Mouse (Mus musculus) midbrain, embryonic 10.5 days (tissue): ENCODE measurements around the gene Ube2l3. TPM values are rescaled to one million over a fixed set of nuclear protein-coding genes. Genes with fewer than 3 reads are reported as not detected.

Experiments used
- DNase-seq: peaks from one replicate; pipeline ENCODE4 v3.0.0-alpha.2; 2017; ENCODE audit warnings: low spot score
- H3K27ac ChIP-seq: fragments of 300-500 bp; sonication (generic); replicated peaks from 2 replicates; pipeline ENCODE4 v1.5.1; 2016; ENCODE audit warnings: mild to moderate bottlenecking
- H3K27me3 ChIP-seq: fragments of 300-500 bp; sonication (generic); 2 replicates; pipeline ENCODE4 v1.6.1; 2016; ENCODE audit warnings: low read depth, mild to moderate bottlenecking; ENCODE audit not compliant: poor library complexity, severe bottlenecking
- H3K36me3 ChIP-seq: fragments of 300-500 bp; sonication (generic); 2 replicates; pipeline ENCODE4 v1.6.1; 2016; ENCODE audit warnings: mild to moderate bottlenecking, moderate library complexity
- H3K4me1 ChIP-seq: fragments of 300-500 bp; sonication (generic); 2 replicates; pipeline ENCODE4 v1.6.1; 2016
- H3K4me3 ChIP-seq: fragments of 300-500 bp; sonication (generic); 2 replicates; pipeline ENCODE4 v1.5.1; 2016; ENCODE audit warnings: mild to moderate bottlenecking, moderate library complexity
- H3K9me3 ChIP-seq: fragments of 300-500 bp; sonication (generic); replicated peaks from 2 replicates; pipeline ENCODE4 v1.6.1; 2016; ENCODE audit warnings: mild to moderate bottlenecking
- WGBS: fragments of 180-500 bp; shearing (Covaris S2); methylation state at CpG from one replicate; pipeline ENCODE4 v1.1.7; 2016; 5-methylcytosine and 5-hydroxymethylcytosine counted together
- polyA plus RNA-seq: library from polyadenylated mRNA; unstranded; fragments of >200 nt; fragmentation: Nextera tagmentation; extraction: Ambion mirVana; gene quantifications from 2 replicates; pipeline ENCODE4 v1.2.1, GENCODE M21; 2016

Gene Ube2l3
- polyA plus RNA-seq = 412 and 424 TPM in 2 replicates

DNA sequence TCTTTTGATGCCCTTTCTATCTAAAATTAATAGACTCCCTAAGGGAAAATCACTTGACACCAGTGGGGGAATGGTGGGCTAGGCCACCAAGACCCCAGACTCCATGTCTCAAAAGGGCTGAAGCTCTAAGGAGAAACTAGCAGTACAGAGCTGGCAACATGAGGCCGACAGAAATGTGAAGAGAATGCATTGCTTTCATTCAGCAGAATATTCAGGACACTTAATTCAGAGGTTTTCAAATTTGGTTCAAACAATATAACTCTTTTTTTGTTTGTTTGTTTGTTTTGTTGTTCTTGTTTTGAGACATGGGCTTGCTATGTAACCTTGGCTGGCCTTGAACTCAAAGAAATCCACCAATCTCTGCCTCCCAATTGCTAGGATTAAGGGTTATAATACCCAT is at the start of gene Ube2l3:
Gene Ube2l3, minus strand, starts transcription at position 101 of the 400 bp plus-strand sequence.
- peaks cover 12% of the 10 kb centered on the region for H3K36me3 ChIP-seq
- H3K4me1 ChIP-seq = peaks cover 15% of the 10 kb centered on the region
- DNase-seq = no peak
- peaks cover 17% of the 10 kb centered on the region for H3K27me3 ChIP-seq
- H3K9me3 ChIP-seq = no peaks in the 10 kb centered on the region
- peak within 1 kb of the TSS; percentile 98 for H3K27ac ChIP-seq
- H3K4me3 ChIP-seq = peak within 1 kb of the TSS; percentile 77
- WGBS = 82% methylated on average over 1 of the region's 1 CpGs

DNA sequence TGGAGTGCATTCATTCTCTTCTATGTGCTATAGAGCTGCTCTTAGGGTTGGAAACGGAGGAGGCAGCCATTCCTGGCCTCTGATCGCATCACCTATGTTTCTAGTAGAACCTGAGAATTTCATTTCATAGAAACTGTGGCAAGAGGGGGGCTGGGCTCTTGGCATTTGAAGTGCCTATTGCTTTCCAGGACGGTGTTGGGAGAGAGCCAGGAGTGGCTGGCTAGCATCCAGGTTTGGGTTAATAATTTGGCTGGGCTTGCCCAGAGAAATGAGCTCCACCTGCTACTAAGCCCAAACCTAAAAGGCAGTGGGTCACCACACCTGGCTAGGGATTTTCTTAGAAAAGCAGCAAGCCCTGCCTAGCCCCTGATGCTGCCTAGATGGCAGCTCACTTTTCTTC is 49.1 kb upstream of the Ube2l3 start:
- no peak for DNase-seq
- Histone ChIP-seq H3K36me3 (peaks cover 15% of the 10 kb centered on the region), H3K27ac (no peak overlapping the region), H3K4me3 (no peak overlapping the region), H3K27me3 (no peaks in the 10 kb centered on the region), H3K4me1 (peaks cover 47% of the 10 kb centered on the region), H3K9me3 (no peaks in the 10 kb centered on the region)
- 85% methylated on average over 3 of the region's 3 CpGs for WGBS

DNA sequence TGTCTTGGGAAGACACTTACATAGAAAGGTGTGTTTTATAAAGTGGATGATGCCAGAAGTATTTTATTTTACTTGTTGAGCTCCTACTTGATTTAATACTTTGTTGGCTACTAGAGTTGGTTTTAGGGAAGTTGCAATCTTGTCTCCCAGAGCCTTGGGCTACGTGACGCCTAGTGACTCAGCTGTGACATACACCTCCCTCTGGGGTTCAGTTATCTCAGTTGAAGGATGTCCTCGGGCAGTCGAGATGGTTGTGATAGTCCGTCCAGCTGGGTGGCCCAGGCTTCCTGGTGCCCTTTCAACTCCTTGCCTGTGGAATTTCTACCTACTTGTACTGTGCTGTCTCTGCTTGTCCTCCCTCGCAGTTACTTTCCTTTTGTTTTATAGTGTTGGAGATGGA is 46.7 kb upstream of the Ube2l3 start:
- no peak overlapping the region for H3K27ac ChIP-seq
- no peaks in the 10 kb centered on the region for H3K9me3 ChIP-seq
- peaks cover 37% of the 10 kb centered on the region for H3K4me1 ChIP-seq
- no peak overlapping the region for H3K4me3 ChIP-seq
- H3K36me3 ChIP-seq = no peaks in the 10 kb centered on the region
- DNase-seq = no peak
- H3K27me3 ChIP-seq = no peaks in the 10 kb centered on the region
- 68% methylated on average over 6 of the region's 6 CpGs for WGBS

DNA sequence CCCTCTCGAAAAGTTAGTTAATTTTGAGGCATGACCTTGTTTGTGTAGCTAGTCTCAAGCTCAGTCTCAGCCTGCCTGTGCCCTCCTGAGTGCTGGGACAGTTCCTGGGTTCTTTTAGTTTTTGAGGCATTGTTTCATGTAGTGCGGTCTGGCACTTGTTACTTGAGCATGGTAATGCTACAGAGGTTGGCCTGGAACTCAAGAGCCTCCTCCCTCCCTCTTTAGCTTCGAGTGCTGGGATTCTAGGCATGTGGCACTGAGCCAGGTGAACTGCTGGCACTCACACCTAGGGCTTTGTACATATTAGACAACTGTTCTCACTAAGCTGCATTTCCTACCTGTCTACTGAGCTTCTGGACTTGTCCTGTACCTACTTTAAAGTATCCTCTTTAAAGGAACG is 45.3 kb upstream of the Ube2l3 start:
- Histone ChIP-seq H3K36me3 (no peaks in the 10 kb centered on the region), H3K4me3 (no peak overlapping the region), H3K9me3 (no peaks in the 10 kb centered on the region), H3K27ac (no peak overlapping the region), H3K4me1 (peaks cover 23% of the 10 kb centered on the region), H3K27me3 (no peaks in the 10 kb centered on the region)
- no peak for DNase-seq
- WGBS = 86% methylated on average over 4 of the region's 4 CpGs

DNA sequence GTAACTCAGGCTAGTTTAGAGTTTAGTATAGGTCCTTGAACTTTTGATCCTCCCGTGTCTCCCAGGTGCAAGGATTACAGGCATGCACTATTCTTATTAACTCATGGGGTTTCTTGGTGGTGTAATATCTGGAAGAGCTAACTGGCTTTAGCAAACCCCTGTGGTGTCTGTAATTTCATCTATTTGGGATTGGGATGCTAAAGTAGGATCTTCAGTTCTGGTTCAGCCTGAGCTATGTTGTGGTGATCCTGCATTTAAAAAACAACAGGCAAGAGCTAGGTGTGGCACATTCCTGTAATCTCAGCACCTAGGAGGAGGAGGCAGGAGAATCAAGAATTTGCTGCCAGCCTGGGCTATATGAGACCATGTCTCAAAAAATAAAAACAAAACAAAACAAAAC is 42.5 kb upstream of the Ube2l3 start:
- Histone ChIP-seq H3K4me1 (peaks cover 10% of the 10 kb centered on the region), H3K9me3 (no peaks in the 10 kb centered on the region), H3K27me3 (no peaks in the 10 kb centered on the region), H3K4me3 (no peak overlapping the region), H3K36me3 (no peaks in the 10 kb centered on the region), H3K27ac (no peak overlapping the region)
- DNase-seq = no peak
- WGBS = 90% methylated on average over 1 of the region's 1 CpGs

DNA sequence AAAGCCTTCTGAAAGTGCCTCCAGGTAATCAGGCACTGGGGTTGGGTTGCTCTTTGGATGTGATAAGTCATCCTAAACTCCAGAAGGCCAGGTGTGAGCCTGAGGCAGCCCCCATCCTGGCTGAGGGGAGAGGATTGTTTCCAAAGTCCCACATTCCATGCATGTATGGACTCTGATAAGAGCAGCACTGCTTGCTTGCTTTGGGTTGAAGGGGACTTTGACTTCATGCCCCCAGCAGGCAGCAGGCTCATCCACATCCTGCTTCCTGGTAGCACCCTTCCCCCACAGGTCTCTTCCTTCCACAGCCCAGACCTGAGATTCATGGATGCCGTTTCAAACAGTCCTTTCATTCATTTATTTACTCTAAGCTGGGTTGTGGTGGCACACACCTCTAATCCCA is 41.3 kb upstream of the Ube2l3 start:
- 72% methylated on average over 1 of the region's 1 CpGs for WGBS

DNA sequence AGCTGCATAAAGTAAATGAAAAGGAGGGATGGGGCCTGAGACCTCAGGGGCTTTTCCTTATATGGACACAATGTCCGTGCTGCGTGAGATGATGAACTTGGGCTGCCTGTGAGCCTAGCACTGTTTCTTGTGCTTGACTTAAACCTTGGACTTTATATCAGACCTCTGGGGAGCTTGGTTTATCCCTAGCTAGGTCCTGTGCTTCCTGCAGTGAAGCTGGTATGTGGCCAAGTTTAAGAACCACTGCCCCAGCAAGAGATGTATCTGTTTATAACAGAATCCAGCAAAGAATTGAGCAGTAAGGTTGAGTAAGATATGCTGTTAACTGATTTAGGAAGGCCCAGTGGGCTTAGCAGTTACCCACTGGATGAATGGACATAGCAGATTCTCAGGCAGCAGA is 37.0 kb upstream of the Ube2l3 start:
- Histone ChIP-seq H3K27me3 (no peaks in the 10 kb centered on the region), H3K27ac (no peak overlapping the region), H3K9me3 (no peaks in the 10 kb centered on the region), H3K36me3 (no peaks in the 10 kb centered on the region), H3K4me1 (peaks cover 54% of the 10 kb centered on the region), H3K4me3 (no peak overlapping the region)
- no peak for DNase-seq
- 85% methylated on average over 2 of the region's 2 CpGs for WGBS

More for the DNA sequence above, 41.3 kb upstream of the Ube2l3 start:
- H3K36me3 ChIP-seq = no peaks in the 10 kb centered on the region
- H3K9me3 ChIP-seq = no peaks in the 10 kb centered on the region
- no peak overlapping the region for H3K4me3 ChIP-seq
- H3K4me1 ChIP-seq = peaks cover 14% of the 10 kb centered on the region
- no peak for DNase-seq
- H3K27ac ChIP-seq = no peak overlapping the region
- H3K27me3 ChIP-seq = no peaks in the 10 kb centered on the region

DNA sequence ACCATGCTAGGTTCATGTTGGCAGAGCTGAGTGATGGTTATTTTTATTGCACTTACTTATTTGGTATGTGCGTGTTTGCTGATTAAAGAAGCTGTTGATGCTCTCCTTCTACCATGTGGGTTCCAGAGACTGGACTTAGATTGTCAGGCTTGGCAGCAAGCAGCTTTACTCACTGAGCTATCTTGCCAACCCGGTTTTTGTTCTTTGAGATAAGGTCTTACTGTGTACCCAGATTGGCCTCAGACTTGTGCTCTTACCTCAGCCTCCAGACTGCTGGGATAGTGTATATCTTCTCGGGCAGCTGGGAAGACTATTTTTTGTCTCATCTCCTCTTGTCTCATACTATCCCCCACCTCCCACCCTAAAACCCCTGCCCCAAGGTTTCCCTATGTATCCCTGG is 35.2 kb upstream of the Ube2l3 start:
- H3K4me1 ChIP-seq = peaks cover 63% of the 10 kb centered on the region
- WGBS = 89% methylated on average over 3 of the region's 3 CpGs

DNA sequence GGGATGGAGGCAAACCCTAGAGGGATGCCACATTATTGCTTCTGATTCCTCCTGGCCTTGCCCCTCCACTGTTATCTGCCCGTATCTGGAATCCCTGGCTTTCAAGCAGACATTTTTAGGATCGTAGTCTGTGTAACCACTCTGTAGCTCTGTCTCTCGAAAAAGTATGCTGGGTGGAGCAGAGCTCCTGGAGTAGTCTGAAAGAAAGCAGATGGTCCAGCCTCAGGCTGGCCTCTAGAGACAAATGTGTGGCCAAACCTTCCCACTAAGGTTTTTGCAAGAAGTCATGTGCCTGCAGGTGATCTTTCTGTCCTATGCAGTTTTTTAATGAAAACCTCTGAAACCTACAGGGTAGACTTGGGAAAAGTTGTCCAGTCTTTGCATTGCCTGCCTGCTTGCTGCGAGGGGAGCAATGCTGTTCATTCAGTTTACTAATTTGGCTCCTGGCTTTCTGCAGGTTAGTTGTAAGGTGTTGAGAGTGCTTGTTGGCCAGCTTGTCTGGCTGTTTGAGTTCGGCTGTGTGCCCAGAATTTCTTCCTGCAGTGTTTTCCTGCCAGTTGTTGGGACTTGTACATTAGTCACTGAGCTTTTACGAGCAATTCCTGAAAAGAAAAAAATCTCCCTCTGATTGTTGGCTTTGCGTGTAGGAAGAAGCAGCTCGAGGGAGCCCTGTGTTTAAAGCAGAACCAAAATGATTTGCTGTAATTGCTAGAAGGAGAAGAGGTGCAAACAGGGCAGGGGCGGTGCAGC is 32.6 kb upstream of the Ube2l3 start:
- 69% methylated on average over 9 of the region's 9 CpGs for WGBS
- no peak for DNase-seq
- peaks cover 63% of the 10 kb centered on the region for H3K4me1 ChIP-seq
- no peaks in the 10 kb centered on the region for H3K36me3 ChIP-seq
- H3K27ac ChIP-seq = peak overlapping the region; percentile 99
- H3K27me3 ChIP-seq = 0 out of 2 replicates have a peak, but pooled peaks cover 8% of the 10 kb centered on the region
- H3K9me3 ChIP-seq = peaks cover 2% of the 10 kb centered on the region; the same call in 1 of the 2 replicates
- H3K4me3 ChIP-seq = peak overlapping the region; percentile 92

More for the DNA sequence above, 35.2 kb upstream of the Ube2l3 start:
- no peak overlapping the region for H3K27ac ChIP-seq
- no peak for DNase-seq
- H3K27me3 ChIP-seq = 0 out of 2 replicates have a peak, but pooled peaks cover under 1% of the 10 kb centered on the region
- no peaks in the 10 kb centered on the region for H3K36me3 ChIP-seq
- H3K4me3 ChIP-seq = no peak overlapping the region
- H3K9me3 ChIP-seq = no peaks in the 10 kb centered on the region

DNA sequence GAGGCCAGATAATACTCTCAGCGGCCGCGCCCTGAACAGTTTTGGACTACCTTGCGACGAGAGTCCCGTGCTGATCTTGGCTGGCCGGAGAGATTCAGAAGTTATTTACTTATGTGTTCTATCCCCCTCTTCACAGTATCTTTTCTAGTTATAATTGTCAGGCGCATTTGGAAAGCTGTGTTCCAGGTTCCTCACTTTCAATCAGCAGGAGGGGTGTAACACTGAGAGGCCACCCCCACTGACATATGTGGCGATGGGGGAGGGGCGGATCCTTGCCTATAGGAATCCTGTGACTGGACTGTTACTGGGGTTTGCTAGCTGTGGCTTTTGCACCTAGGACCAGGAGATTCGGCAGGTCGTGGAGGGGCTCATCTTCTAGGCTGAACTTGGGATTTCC is 32.0 kb upstream of the Ube2l3 start:
- H3K9me3 ChIP-seq = peaks cover 8% of the 10 kb centered on the region; the same call in 1 of the 2 replicates
- H3K36me3 ChIP-seq = no peaks in the 10 kb centered on the region
- 0 out of 2 replicates have a peak, but pooled peaks cover 8% of the 10 kb centered on the region for H3K27me3 ChIP-seq
- H3K4me1 ChIP-seq = peaks cover 57% of the 10 kb centered on the region
- H3K4me3 ChIP-seq = peak overlapping the region; percentile 92
- peak overlapping the region; percentile 99 for H3K27ac ChIP-seq
- 2% methylated on average over 12 of the region's 12 CpGs for WGBS
- peak; percentile 50 for DNase-seq

DNA sequence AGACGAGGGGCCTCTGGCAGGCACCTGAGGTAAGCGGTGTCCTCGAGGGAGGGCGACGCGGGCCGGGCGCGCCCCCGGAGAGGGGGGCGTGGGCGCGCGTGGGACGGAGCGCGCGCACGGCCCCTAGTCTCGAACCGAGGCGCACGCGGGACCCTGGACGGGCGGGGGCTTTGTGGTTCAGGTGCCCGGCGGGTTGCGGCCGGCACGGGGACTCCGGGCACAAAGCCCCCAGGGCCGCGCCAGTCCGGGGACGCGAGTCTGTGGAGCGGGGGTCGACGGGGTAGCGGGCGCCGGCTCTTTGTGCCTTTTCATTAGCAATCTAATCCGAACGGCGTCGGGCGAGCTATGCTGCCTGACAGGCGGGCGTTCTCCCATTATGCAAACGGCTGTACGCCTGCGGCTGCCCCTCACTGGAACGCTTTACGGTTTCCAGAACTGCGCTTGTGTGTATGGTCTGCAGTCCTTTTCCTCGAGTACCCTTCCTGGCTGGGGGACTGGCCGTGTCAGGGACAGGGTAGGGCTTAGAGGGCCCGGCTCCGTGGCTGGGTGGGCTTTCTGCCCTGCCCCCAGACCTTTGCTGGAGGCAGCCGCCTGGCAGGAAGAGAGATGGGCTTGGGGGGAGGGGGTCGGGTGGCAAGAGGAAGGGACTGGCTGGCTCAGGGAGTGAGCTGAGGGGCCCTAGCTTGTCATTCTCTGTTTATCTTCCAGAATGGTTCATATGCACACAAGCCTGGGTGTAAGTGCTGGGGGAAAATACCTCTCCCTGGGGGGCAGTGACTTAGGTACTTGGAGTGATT is 31.5 kb upstream of the Ube2l3 start:
- Histone ChIP-seq H3K4me1 (peaks cover 52% of the 10 kb centered on the region), H3K9me3 (peaks cover 8% of the 10 kb centered on the region; the same call in 1 of the 2 replicates), H3K36me3 (no peaks in the 10 kb centered on the region), H3K27ac (peak overlapping the region; percentile 99), H3K27me3 (0 out of 2 replicates have a peak, but pooled peaks cover 8% of the 10 kb centered on the region), H3K4me3 (peak overlapping the region; percentile 92)
- peak; percentile 81 for DNase-seq
- under 1% methylated on average over 62 of the region's 62 CpGs for WGBS

DNA sequence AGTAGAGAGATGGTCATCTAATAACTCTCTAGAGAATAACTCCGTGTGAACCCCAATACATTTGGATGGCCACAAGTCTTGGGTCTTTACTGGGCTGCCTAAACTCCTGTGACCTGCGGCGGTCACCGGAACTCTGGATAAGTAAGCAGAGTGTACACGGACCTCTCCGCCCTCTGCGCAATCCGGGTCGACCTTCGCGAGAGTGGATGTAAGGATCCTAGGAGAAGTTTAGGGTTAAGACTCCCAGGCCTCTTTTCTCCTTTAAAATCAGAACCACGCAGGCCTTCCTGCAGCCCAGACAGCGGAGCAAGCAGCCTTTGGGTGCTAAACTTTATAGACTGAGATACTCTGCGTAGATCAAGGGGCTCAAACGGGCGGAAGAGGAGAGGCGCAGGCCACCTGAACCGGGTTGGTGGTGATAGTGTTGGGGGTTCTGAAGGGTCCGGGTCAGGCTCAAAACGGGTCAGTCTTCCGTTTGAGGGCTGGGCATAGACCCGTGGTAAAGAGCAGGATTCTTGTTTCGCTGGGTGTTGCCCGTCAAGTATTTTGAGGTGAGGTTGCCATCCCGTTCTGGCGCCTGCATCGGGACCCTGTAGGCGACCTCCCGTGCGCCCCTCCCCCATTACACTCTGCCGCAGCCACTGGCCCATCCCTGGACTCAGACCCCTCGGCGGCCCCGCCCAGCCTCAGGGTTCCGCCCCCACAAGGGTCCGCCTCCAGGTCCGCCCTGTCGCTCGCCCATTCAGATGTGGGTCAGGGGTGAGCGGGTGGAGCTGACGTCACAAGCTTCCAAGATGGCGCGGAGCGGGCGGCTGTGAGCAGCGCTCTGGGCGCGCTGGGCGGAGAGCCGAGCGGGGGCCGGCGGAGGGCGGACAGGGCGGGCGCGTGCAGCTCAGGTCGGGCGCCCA is 30.6 kb upstream of the Ube2l3 start, which contains the start of gene Hic2:
Gene Hic2, plus strand, starts transcription at position 779 of the 908 bp plus-strand sequence.
- H3K4me3 ChIP-seq = peak within 1 kb of the TSS; percentile 92
- peak; percentile 98 for DNase-seq
- peak within 1 kb of the TSS; percentile 99 for H3K27ac ChIP-seq
- WGBS = under 1% methylated on average over 59 of the region's 59 CpGs
- H3K4me1 ChIP-seq = peaks cover 44% of the 10 kb centered on the region
- no peaks in the 10 kb centered on the region for H3K36me3 ChIP-seq
- peaks cover 8% of the 10 kb centered on the region; the same call in 1 of the 2 replicates for H3K9me3 ChIP-seq
- 0 out of 2 replicates have a peak, but pooled peaks cover 8% of the 10 kb centered on the region for H3K27me3 ChIP-seq
